Mouse (Mus musculus) hindbrain, embryonic 14.5 days (tissue): Measurements from ENCODE around the gene Ehd4. TPM values are rescaled to one million over a fixed set of nuclear protein-coding genes. Genes with fewer than 3 reads are reported as not detected.
A peak's percentile ranks its signal among the peaks of the same experiment; 100 is the strongest.

Experiments
- ATAC-seq: fragments of 200-750 bp; cut with Nextera tagmentation; 2 replicates; pipeline ENCODE4 v1.8.0; 2017; ENCODE audit warnings: moderate number of reproducible peaks, mild to moderate bottlenecking, moderate TSS enrichment, moderate library complexity; ENCODE audit not compliant: low FRiP score
- DNase-seq: peaks from one replicate; pipeline ENCODE4 v3.0.0-alpha.2; 2015; ENCODE audit warnings: low spot score
- H3K27ac ChIP-seq: fragments of 300-500 bp; sonication (generic); 2 replicates; pipeline ENCODE4 v1.5.1; 2014; ENCODE audit warnings: mild to moderate bottlenecking, moderate library complexity
- H3K27me3 ChIP-seq: fragments of 300-500 bp; sonication (generic); 2 replicates; pipeline ENCODE4 v1.6.1; 2014; ENCODE audit warnings: mild to moderate bottlenecking, low read length, mixed read lengths; ENCODE audit not compliant: control insufficient read depth, insufficient read depth
- H3K36me3 ChIP-seq: fragments of 300-500 bp; sonication (generic); replicated peaks from 2 replicates; pipeline ENCODE4 v1.6.1; 2014; ENCODE audit not compliant: control insufficient read depth, insufficient read depth
- H3K4me1 ChIP-seq: fragments of 300-500 bp; sonication (generic); replicated peaks from 2 replicates; pipeline ENCODE4 v1.6.1; 2014; ENCODE audit warnings: antibody characterized with exemption, low read length, mixed read lengths; ENCODE audit not compliant: control insufficient read depth, insufficient read depth
- H3K4me2 ChIP-seq: fragments of 300-500 bp; sonication (generic); replicated peaks from 2 replicates; pipeline ENCODE4 v1.6.1; 2014; ENCODE audit warnings: mild to moderate bottlenecking, moderate library complexity
- H3K4me3 ChIP-seq: fragments of 300-500 bp; sonication (generic); replicated peaks from 2 replicates; pipeline ENCODE4 v1.5.1; 2014; ENCODE audit warnings: mild to moderate bottlenecking, low read length
- H3K9ac ChIP-seq: fragments of 300-500 bp; sonication (generic); 2 replicates; pipeline ENCODE4 v1.6.1; 2014
- H3K9me3 ChIP-seq: fragments of 300-500 bp; sonication (generic); 2 replicates; pipeline ENCODE4 v1.6.1; 2016; ENCODE audit warnings: low read length; ENCODE audit not compliant: control insufficient read depth
- WGBS: fragments of 180-500 bp; shearing (Covaris S2); extraction: QIAGEN DNeasy Blood & Tissue Kit; methylation state at CpG from one replicate; pipeline ENCODE4 v1.1.7; 2014; 5-methylcytosine and 5-hydroxymethylcytosine counted together
- polyA plus RNA-seq: library from polyadenylated mRNA; unstranded; fragments of >200 nt; fragmentation: Nextera tagmentation; extraction: Ambion mirVana; gene quantifications from 2 replicates; pipeline ENCODE4 v1.2.1, GENCODE M21; 2014

The Ehd4 gene
- 13.9 and 15.8 TPM in 2 replicates for polyA plus RNA-seq

DNA sequence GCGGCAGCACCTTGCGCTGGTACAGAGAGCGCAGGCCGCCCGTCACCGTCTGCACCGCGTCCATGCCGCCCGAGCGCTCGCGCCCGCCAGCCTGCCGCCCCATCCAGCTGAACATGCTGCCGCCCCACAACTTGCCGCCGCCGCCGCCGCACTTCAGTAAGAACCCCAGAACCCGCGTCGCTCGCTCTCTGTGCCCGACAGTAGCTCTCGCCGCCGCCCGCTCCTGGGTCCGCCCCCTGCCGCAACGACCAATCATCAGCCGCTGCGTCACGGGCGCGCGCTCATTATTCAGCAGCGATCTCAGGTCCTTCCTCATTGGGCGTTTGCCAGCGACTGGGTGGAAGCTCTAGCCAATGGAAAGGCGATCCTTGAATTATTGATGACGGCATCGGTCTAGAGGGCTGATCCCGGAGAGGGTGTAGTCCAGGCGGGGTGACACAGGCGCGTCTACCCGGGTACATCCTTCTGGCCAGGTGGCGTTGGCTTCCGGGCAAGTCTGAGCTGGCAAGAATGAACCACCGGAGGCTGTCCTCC is at the start of gene Ehd4:
Ehd4 (minus strand) TSS at position 246 of the 534 bp plus-strand sequence.
- ATAC-seq (peak; percentile 99), DNase-seq (peak; percentile 99)
- no peaks in the 10 kb centered on the region for H3K27me3 ChIP-seq
- peak within 1 kb of the TSS; percentile 60 for H3K9ac ChIP-seq
- H3K4me1 ChIP-seq: no peaks in the 10 kb centered on the region
- H3K27ac ChIP-seq: peak within 1 kb of the TSS; percentile 6; the same call in 1 of the 2 replicates
- H3K4me2 ChIP-seq: peak within 1 kb of the TSS; percentile 64
- H3K36me3 ChIP-seq: no peaks in the 10 kb centered on the region
- no peaks in the 10 kb centered on the region for H3K9me3 ChIP-seq
- under 1% methylated on average over 52 of the region's 53 CpGs for WGBS
- H3K4me3 ChIP-seq: peak within 1 kb of the TSS; percentile 59

DNA sequence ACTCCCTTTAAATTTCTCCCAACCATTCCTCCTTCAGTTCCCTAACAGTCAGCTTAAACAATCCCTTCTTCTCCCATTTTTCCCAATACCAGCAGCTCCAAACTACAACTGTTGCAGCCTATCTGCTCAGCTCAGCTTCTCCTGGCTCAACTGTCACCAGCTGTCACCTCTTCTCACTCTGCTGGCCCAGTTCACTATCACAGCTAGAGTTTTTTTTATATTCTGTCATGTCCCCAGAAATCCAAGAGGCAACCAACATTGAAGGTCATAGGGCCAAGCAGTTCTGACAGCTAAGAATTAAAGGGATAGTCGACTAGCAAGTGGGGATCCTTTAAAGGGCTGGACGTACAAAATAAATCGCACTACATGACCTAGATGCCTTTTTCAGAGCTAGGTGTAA is 49.3 kb upstream of the Ehd4 start:
- Histone ChIP-seq H3K4me1 (no peaks in the 10 kb centered on the region), H3K4me3 (no peak overlapping the region), H3K9ac (no peak overlapping the region), H3K27me3 (no peaks in the 10 kb centered on the region), H3K9me3 (no peaks in the 10 kb centered on the region), H3K4me2 (no peak overlapping the region), H3K27ac (no peak overlapping the region), H3K36me3 (no peaks in the 10 kb centered on the region)
- no peak for DNase-seq
- 65% methylated on average over 3 of the region's 3 CpGs for WGBS
- no peak for ATAC-seq

DNA sequence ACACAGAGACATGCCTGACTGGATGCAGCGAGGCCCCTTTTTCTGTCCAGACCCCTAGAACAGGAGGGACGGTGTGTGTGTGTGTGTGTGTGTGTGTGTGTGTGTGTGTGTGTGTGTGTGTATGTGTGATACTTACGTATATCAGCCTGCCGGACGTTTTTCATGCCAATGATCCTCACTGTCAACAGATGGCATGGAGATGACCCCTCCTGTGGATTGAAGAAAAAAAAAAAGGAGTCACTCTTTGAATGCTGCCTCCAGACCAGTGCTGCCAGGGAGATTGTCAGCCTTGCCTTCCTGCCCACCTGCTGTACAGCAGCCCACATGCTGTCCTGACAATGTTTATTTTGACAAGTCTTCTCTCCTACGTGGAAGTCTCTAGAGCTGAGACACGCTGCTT is 45.7 kb upstream of the Ehd4 start:
- Histone ChIP-seq H3K36me3 (no peaks in the 10 kb centered on the region), H3K4me1 (no peaks in the 10 kb centered on the region), H3K4me2 (no peak overlapping the region), H3K27me3 (no peaks in the 10 kb centered on the region), H3K4me3 (no peak overlapping the region), H3K27ac (no peak overlapping the region), H3K9ac (no peak overlapping the region), H3K9me3 (no peaks in the 10 kb centered on the region)
- DNase-seq (no peak), ATAC-seq (no peak)
- WGBS: 54% methylated on average over 6 of the region's 7 CpGs

DNA sequence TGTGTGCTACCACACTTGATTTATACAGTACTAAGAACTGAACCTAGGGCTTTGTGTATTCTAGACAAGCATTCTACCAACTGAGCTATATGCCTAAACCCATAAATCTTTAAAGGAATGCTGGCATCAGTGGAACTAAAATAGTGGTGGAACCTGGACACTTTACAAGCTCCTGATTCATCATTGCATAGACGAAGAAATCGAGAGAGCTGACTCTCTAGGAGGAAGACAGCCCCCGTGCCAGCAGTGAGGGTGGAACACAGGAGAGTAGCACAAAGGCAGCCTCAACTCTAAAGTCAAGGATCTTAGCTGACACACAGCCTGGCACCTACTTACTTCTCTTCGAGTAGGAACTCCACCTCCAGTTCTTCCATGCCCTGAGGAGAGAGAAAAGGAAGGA is 33.8 kb upstream of the Ehd4 start:
- Histone ChIP-seq H3K36me3 (no peaks in the 10 kb centered on the region), H3K4me1 (no peaks in the 10 kb centered on the region), H3K9ac (no peak overlapping the region), H3K27me3 (no peaks in the 10 kb centered on the region), H3K4me3 (no peak overlapping the region), H3K4me2 (no peak overlapping the region), H3K9me3 (0 out of 2 replicates have a peak, but pooled peaks cover 4% of the 10 kb centered on the region), H3K27ac (no peak overlapping the region)
- no peak for DNase-seq
- no peak for ATAC-seq
- 88% methylated on average over 4 of the region's 4 CpGs for WGBS

DNA sequence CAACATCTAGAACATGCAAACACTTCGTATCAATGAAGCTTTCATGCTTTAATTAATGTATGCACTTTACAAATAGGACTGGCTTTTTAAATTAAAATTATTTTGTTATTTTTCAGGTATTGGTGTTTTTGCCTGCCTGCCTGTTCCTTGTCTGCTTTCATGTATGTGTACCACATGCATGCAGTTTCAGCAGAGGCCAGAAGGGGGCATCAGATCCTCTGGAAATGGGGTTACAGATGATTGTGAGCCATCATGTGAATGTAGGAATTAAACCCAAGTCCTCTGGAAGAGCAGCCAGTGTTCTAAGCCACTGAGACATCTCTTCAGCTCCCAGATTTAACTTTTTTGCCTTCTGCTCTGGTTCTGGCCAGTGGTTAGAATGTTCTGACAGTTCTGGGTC is 33.2 kb upstream of the Ehd4 start:
- Histone ChIP-seq H3K4me1 (no peaks in the 10 kb centered on the region), H3K4me3 (no peak overlapping the region), H3K4me2 (no peak overlapping the region), H3K27me3 (no peaks in the 10 kb centered on the region), H3K27ac (no peak overlapping the region), H3K9me3 (0 out of 2 replicates have a peak, but pooled peaks cover 4% of the 10 kb centered on the region), H3K9ac (no peak overlapping the region), H3K36me3 (no peaks in the 10 kb centered on the region)
- WGBS: 92% methylated on average over 1 of the region's 1 CpGs
- no peak for ATAC-seq
- DNase-seq: no peak

DNA sequence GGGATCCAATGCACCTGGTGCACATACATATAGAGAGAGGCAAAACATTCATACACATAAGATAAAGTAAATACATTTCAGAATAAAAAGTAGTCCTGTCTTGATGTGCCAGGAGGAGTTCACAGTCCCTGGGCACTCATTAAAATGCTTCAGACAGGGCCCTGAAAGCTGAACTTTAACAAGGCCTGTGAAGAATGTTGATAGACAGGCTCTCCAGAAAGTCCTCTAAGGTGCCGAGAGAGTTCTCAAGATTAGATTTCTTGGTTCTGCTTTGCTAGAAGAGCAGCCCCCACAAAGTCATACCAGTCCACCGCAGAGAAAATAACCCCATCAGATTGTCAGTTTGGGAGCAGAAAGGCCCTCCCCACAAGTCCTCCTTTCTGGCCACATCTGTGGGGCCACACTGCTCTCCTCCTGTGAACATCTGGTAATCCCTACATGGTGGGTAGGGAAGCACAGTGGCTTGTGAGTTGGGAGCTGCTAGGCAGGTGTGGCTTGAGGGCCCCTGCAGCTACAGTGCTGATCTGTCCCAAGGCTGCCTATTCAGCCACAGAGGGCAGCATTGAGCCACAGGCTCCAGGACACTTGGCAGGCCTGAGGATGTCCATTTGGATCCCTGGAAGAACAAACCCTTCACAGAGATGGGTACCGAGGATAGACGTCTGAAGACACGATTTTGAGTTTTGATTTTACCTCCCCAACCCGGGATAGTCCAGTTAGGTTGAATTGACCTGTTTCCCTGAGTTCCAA is 31.3 kb upstream of the Ehd4 start:
- H3K9ac ChIP-seq: no peak overlapping the region
- DNase-seq: no peak
- no peaks in the 10 kb centered on the region for H3K4me1 ChIP-seq
- H3K9me3 ChIP-seq: no peaks in the 10 kb centered on the region
- no peak overlapping the region for H3K4me3 ChIP-seq
- H3K27me3 ChIP-seq: no peaks in the 10 kb centered on the region
- no peak overlapping the region for H3K27ac ChIP-seq
- ATAC-seq: no peak
- H3K4me2 ChIP-seq: no peak overlapping the region
- H3K36me3 ChIP-seq: no peaks in the 10 kb centered on the region
- WGBS: 84% methylated on average over 6 of the region's 6 CpGs

DNA sequence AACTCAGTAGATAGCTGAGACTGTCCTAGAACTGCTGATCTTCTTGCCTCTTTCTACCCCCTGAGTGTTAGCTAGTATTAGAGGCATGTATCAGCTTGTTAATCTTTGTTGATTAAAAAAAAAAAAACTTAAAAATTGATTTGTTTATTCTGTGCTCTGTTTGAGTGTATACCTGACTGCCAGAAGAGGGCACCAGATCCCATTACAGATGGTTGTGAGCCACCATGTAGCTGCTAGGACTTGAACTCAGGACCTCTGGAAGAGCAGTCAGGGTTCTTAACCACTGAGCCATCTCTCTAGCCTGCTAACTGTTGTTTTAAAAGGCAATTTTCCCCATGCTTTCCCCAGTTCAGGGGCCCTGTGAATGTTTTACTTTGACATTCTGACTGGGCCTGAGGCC is 24.5 kb upstream of the Ehd4 start:
- Histone ChIP-seq H3K4me2 (no peak overlapping the region), H3K27me3 (no peaks in the 10 kb centered on the region), H3K9me3 (no peaks in the 10 kb centered on the region), H3K36me3 (no peaks in the 10 kb centered on the region), H3K4me3 (no peak overlapping the region), H3K4me1 (no peaks in the 10 kb centered on the region), H3K9ac (no peak overlapping the region), H3K27ac (no peak overlapping the region)
- ATAC-seq (no peak), DNase-seq (no peak)

DNA sequence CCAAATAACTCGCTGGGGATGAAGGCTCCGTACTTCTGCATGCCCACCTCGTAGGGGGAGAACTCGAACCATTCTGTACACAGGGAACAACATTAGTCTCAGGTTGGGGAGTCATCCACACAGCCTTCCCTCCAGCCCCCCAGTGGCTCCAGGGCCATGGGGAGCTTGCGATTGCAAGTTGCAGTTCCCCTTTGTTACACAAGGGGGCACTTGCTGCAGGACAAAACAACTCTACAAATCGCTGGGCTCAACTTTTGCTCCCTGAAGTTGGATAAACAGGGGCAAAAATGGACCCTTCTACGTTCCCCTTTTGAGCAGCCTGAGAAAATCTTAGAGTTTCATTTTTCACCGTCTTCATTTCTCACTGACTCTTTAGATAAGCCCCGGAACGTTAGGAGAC is 19.3 kb upstream of the Ehd4 start:
- 24% methylated on average over 10 of the region's 10 CpGs for WGBS
- H3K9ac ChIP-seq: no peak overlapping the region
- no peaks in the 10 kb centered on the region for H3K27me3 ChIP-seq
- H3K9me3 ChIP-seq: no peaks in the 10 kb centered on the region
- H3K36me3 ChIP-seq: no peaks in the 10 kb centered on the region
- no peak for ATAC-seq
- no peak overlapping the region for H3K27ac ChIP-seq
- no peak overlapping the region for H3K4me2 ChIP-seq
- H3K4me3 ChIP-seq: no peak overlapping the region
- no peaks in the 10 kb centered on the region for H3K4me1 ChIP-seq
- peak; percentile 28 for DNase-seq

DNA sequence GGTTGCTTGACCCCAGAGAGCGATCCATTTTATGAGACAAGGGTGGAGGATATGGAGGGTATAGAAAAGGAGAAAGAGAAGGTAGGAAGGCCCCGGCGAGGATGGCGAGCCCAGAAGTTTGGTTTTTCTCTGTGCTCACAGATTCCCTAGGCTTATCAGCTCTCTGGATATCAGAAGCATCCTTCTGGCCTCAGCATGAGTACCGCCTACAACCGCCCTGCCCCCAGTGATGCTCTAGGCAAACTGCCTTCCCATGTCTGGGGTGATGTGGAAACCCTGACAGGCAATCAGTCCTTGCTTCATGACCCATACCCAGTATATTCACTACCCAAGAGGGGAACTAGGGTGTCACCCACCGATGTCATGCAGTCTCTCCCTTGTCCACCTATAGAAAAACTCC is 17.0 kb upstream of the Ehd4 start:
- Histone ChIP-seq H3K27me3 (no peaks in the 10 kb centered on the region), H3K27ac (no peak overlapping the region), H3K4me1 (no peaks in the 10 kb centered on the region), H3K4me2 (no peak overlapping the region), H3K9ac (no peak overlapping the region), H3K9me3 (no peaks in the 10 kb centered on the region), H3K36me3 (no peaks in the 10 kb centered on the region), H3K4me3 (no peak overlapping the region)
- 91% methylated on average over 7 of the region's 7 CpGs for WGBS
- ATAC-seq (no peak), DNase-seq (no peak)
